Mouse (Mus musculus) left cerebral cortex, adult 2 months (tissue): Measurements from ENCODE around the gene 1600014C10Rik. TPM values are rescaled to one million over a fixed set of nuclear protein-coding genes. Genes with fewer than 3 reads are reported as not detected.
A peak's percentile ranks its signal among the peaks of the same experiment; 100 is the strongest.

Source experiments
- DNase-seq, 2 experiments: peaks; one replicate each; pipeline ENCODE4 v3.0.0; 2021 to 2022; ENCODE audit warnings: low spot score in 2 of 2, mixed read lengths in 1 of 2; ENCODE audit errors: extremely low spot score in 1 of 2
- H3K27ac ChIP-seq: fragments of 200-600 bp; 2 replicates; pipeline ENCODE4 v1.8.1; 2022
- H3K4me3 ChIP-seq: fragments of 200-600 bp; 2 replicates; pipeline ENCODE4 v1.8.1; 2022
- CTCF ChIP-seq: fragments of 200-600 bp; IDR thresholded peaks from 2 replicates; pipeline ENCODE4 v1.8.1; 2022; ENCODE audit warnings: antibody characterized with exemption, mild to moderate bottlenecking, moderate library complexity
- intact Hi-C: fragments of 180-260 bp; cut with DNase I; formaldehyde crosslinking; loops from one replicate; pipeline ENCODE4 v1.15.1; 2025
- total RNA-seq, 2 experiments: library from RNA; stranded (reverse); gene quantifications; 2 replicates each; pipeline ENCODE4 v1.2.3; 2021

The 1600014C10Rik gene
- total RNA-seq, 2 experiments from 2014 or later = 20.7 to 24.0 TPM

GRCm38 (mm10) chr7:38218631-38219367 lies 35.8 kb downstream of the 1600014C10Rik start:
- H3K27ac ChIP-seq = peak overlapping the region; percentile 47; the same call in 1 of the 2 replicates
- intact Hi-C loops = no loop called here
- no peak for TF ChIP-seq CTCF
- H3K4me3 ChIP-seq = no peak overlapping the region
- no peak for DNase-seq

GRCm38 (mm10) chr7:38219526-38219925 lies 36.5 kb downstream of the 1600014C10Rik start:
- intact Hi-C loops = no loop called here
- H3K4me3 ChIP-seq = no peak overlapping the region
- no peak for DNase-seq
- no peak for TF ChIP-seq CTCF
- H3K27ac ChIP-seq = no peak overlapping the region

GRCm38 (mm10) chr7:38220866-38221265 lies 37.8 kb downstream of the 1600014C10Rik start:
- intact Hi-C loops = no loop called here
- TF ChIP-seq CTCF = no peak
- DNase-seq = no peak
- Histone ChIP-seq H3K4me3 (no peak overlapping the region), H3K27ac (no peak overlapping the region)

- TF ChIP-seq CTCF = no peak
- Histone ChIP-seq H3K4me3 (no peak overlapping the region), H3K27ac (no peak overlapping the region)
- intact Hi-C loops = no loop called here
- DNase-seq = no peak
Measured at GRCm38 (mm10) chr7:38224577-38225369, 41.8 kb downstream of the 1600014C10Rik start.

GRCm38 (mm10) chr7:38226226-38226625 lies 43.2 kb downstream of the 1600014C10Rik start:
- no peak for DNase-seq
- H3K27ac ChIP-seq = no peak overlapping the region
- no peak for TF ChIP-seq CTCF
- intact Hi-C loops = no loop called here
- no peak overlapping the region for H3K4me3 ChIP-seq

GRCm38 (mm10) chr7:38227181-38227899 lies 44.3 kb downstream of the 1600014C10Rik start:
- TF ChIP-seq CTCF = no peak
- peak in 1 of 2 experiments; percentile 38 for DNase-seq
- peak overlapping the region; percentile 50 for H3K4me3 ChIP-seq
- peak overlapping the region; percentile 52 for H3K27ac ChIP-seq
- intact Hi-C loops = no loop called here

- intact Hi-C loops = no loop called here
- Histone ChIP-seq H3K27ac (peak within 1 kb of the TSS; percentile 52), H3K4me3 (peak within 1 kb of the TSS; percentile 50)
- no peak for TF ChIP-seq CTCF
- DNase-seq = peak; percentile 80 to 84
Measured at GRCm38 (mm10) chr7:38227900-38228298, 44.9 kb downstream of the 1600014C10Rik start, which contains the start of gene Plekhf1. Plekhf1 (minus strand) TSS chr7:38228016.

- intact Hi-C loops = no loop called here
- no peak for DNase-seq
- TF ChIP-seq CTCF = no peak
- Histone ChIP-seq H3K4me3 (peak overlapping the region; percentile 50; the same call in 1 of the 2 replicates), H3K27ac (no peak overlapping the region)
Measured at GRCm38 (mm10) chr7:38228329-38228728, 45.3 kb downstream of the 1600014C10Rik start.

GRCm38 (mm10) chr7:38230285-38230684 lies 47.3 kb downstream of the 1600014C10Rik start:
- no peak overlapping the region for H3K4me3 ChIP-seq
- no peak for TF ChIP-seq CTCF
- H3K27ac ChIP-seq = no peak overlapping the region
- peak in 1 of 2 experiments; percentile 32 for DNase-seq
- intact Hi-C loops = no loop called here

- intact Hi-C loops = no loop called here
- no peak for DNase-seq
- Histone ChIP-seq H3K4me3 (no peak overlapping the region), H3K27ac (no peak overlapping the region)
- no peak for TF ChIP-seq CTCF
Measured at GRCm38 (mm10) chr7:38236400-38237105, 53.5 kb downstream of the 1600014C10Rik start.

- Histone ChIP-seq H3K4me3 (no peak overlapping the region), H3K27ac (no peak overlapping the region)
- no peak for DNase-seq
- intact Hi-C loops = no loop called here
- TF ChIP-seq CTCF = no peak
Measured at GRCm38 (mm10) chr7:38237140-38237539, 54.1 kb downstream of the 1600014C10Rik start.
